Mouse (Mus musculus): ENCODE data around the gene Crygf. TPM values are rescaled to one million over a fixed set of nuclear protein-coding genes. Genes with fewer than 3 reads are reported as not detected.
"Not testable (repeated sequence)": the region's sequence is repeated elsewhere in the genome, so short reads cannot be mapped to it uniquely, and the experiment has no call there.

The Crygf gene
- not detected in 2 replicates for polyA plus RNA-seq (2016; fragmentation: Nextera tagmentation; extraction: Ambion mirVana)

DNA sequence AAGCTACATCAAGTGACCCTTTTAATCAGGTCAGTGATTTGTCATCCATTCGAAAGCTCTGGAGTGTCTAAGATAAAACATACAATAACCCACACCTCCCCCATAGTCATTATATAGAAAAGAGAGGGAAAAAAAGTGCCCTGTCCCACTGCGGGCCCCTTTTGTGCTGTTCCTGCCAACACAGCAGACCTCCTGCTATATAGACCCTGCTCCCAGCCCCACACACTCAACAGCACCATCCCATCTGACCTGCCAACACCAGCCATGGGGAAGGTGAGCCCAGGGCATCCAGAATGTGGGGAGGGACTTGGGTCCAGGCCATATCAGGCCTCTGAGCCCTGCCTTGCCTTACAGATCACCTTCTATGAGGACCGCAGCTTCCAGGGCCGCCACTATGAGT, at the start of gene Crygf:
Crygf (plus strand) TSS at position 227 of the 400 bp plus-strand sequence.
- DNase-seq (ENCODE audit: low spot score): no peak
- H3K27me3 ChIP-seq (ENCODE audit: low read depth, poor library complexity, severe bottlenecking): 0 out of 2 replicates have a peak, but pooled peaks cover 19% of the 10 kb centered on the region
- H3K4me1 ChIP-seq: no peaks in the 10 kb centered on the region
- H3K4me3 ChIP-seq: no peak within 1 kb of the TSS
- 77% methylated on average over 4 of the region's 4 CpGs for WGBS
- H3K27ac ChIP-seq (replicated peaks): no peak within 1 kb of the TSS
- H3K9me3 ChIP-seq (replicated peaks): no peaks in the 10 kb centered on the region
- H3K36me3 ChIP-seq: no peaks in the 10 kb centered on the region

GRCm38 (mm10) chr1:65925361-65926210, 734 bp upstream of the Crygf start:
- no peak for DNase-seq (ENCODE audit: low spot score)
- Histone ChIP-seq H3K4me3 (no peak overlapping the region), H3K27me3 (ENCODE audit: low read depth, poor library complexity, severe bottlenecking) (0 out of 2 replicates have a peak, but pooled peaks cover 19% of the 10 kb centered on the region), H3K4me1 (no peaks in the 10 kb centered on the region), H3K27ac (replicated peaks) (no peak overlapping the region), H3K36me3 (no peaks in the 10 kb centered on the region), H3K9me3 (replicated peaks) (no peaks in the 10 kb centered on the region)
- WGBS: 42% methylated on average over 6 of the region's 6 CpGs

GRCm38 (mm10) chr1:65926696-65927095, 376 bp downstream of the Crygf start:
- not testable (repeated sequence) for DNase-seq (ENCODE audit: low spot score); H3K27ac ChIP-seq (replicated peaks); H3K4me3 ChIP-seq; H3K4me1 ChIP-seq; H3K9me3 ChIP-seq (replicated peaks); H3K36me3 ChIP-seq
- 0 out of 2 replicates have a peak, but pooled peaks cover 19% of the 10 kb centered on the region for H3K27me3 ChIP-seq (ENCODE audit: low read depth, poor library complexity, severe bottlenecking)
- 81% methylated on average over 11 of the region's 11 CpGs for WGBS

GRCm38 (mm10) chr1:65930055-65930454, 3.7 kb downstream of the Crygf start:
- no peak overlapping the region for H3K27ac ChIP-seq (replicated peaks)
- H3K9me3 ChIP-seq (replicated peaks): no peaks in the 10 kb centered on the region
- H3K4me3 ChIP-seq: no peak overlapping the region
- H3K36me3 ChIP-seq: no peaks in the 10 kb centered on the region
- H3K4me1 ChIP-seq: no peaks in the 10 kb centered on the region
- DNase-seq (ENCODE audit: low spot score): no peak
- 85% methylated on average over 2 of the region's 2 CpGs for WGBS
- 0 out of 2 replicates have a peak, but pooled peaks cover 19% of the 10 kb centered on the region for H3K27me3 ChIP-seq (ENCODE audit: low read depth, poor library complexity, severe bottlenecking)

- Histone ChIP-seq H3K36me3 (no peaks in the 10 kb centered on the region), H3K27me3 (ENCODE audit: low read depth, poor library complexity, severe bottlenecking) (0 out of 2 replicates have a peak, but pooled peaks cover 17% of the 10 kb centered on the region), H3K4me3 (no peak overlapping the region), H3K27ac (replicated peaks) (no peak overlapping the region), H3K4me1 (no peaks in the 10 kb centered on the region), H3K9me3 (replicated peaks) (no peaks in the 10 kb centered on the region)
- no peak for DNase-seq (ENCODE audit: low spot score)
- 90% methylated on average over 4 of the region's 4 CpGs for WGBS
Observed at GRCm38 (mm10) chr1:65932091-65932812, 5.9 kb downstream of the Crygf start.

Other genes with a start within 250 kb of the Crygf start
- gene Map2, start 248.8 kb downstream of the Crygf start, polyA plus RNA-seq (2016; fragmentation: Nextera tagmentation; extraction: Ambion mirVana): 76.0 and 147 TPM in 2 replicates

Measured in midbrain, embryonic 10.5 days (tissue).